Mouse (Mus musculus) CH12.LX (cell line): Measurements from ENCODE around the gene Fstl4.

Experiments used
- CTCF ChIP-seq, 2 experiments: IDR thresholded peaks in 1 of 2; conservative IDR thresholded peaks in 1 of 2; 2 replicates each; pipeline ENCODE4 v1.5.1; 2011 to 2012; ENCODE audit warnings: low read depth in 2 of 2, low read length in 2 of 2, improper control_type of control experiment in 1 of 2, inconsistent platforms in 1 of 2, mild to moderate bottlenecking in 1 of 2, moderate library complexity in 1 of 2
- E2F4 ChIP-seq: IDR thresholded peaks from 2 replicates; pipeline ENCODE4 v1.6.1; 2011; ENCODE audit warnings: low read depth, low read length, improper control_type of control experiment; ENCODE audit not compliant: insufficient replicate concordance
- HCFC1 ChIP-seq: IDR thresholded peaks from 2 replicates; pipeline ENCODE4 v1.6.1; 2012; ENCODE audit warnings: low read depth, mild to moderate bottlenecking, inconsistent platforms, low read length, improper control_type of control experiment
- POLR2A ChIP-seq: IDR thresholded peaks from 2 replicates; pipeline ENCODE4 v1.6.1; 2011; ENCODE audit warnings: low read depth, mild to moderate bottlenecking, improper control_type of control experiment, low read length

DNA sequence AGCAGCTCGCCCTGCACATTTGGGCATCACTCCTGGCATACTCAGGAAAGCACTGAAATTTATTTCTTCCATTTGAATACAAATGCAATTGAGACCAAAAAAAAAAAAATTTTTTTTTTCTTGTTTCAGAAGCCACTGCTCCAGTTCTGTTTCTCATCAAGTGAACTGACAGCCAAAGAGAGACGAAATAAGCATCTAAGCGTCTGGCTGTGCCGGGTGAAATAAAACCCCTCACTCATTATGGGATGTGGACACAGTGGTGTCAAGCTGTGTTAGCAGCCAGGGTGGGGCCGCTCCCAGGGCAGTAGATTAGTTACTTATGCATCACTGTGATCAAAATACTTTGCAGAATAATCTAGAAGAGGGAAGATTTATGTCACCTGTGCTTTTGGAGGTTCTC is 327.2 kb downstream of the Fstl4 start:
- TF ChIP-seq E2F4 = no peak
- TF ChIP-seq POLR2A = no peak
- TF ChIP-seq CTCF (conservative IDR thresholded peaks at IDR 0.05 in 1 of 2, IDR thresholded peaks at IDR 0.05 in 1 of 2; ENCODE audit: low read depth in 2 of 2, low read length in 2 of 2) = no peak
- no peak for TF ChIP-seq HCFC1
